Mouse (Mus musculus) erythroblast, embryonic 14.5 days (primary cell): ENCODE data around the gene Zswim8.

Source experiments
- GATA1 ChIP-seq: IDR thresholded peaks from 2 replicates; pipeline ENCODE4 v1.6.1; 2012; ENCODE audit warnings: low read length, inconsistent platforms, mixed read lengths
- TAL1 ChIP-seq: IDR thresholded peaks from 3 replicates; pipeline ENCODE4 v1.6.1; 2012; ENCODE audit warnings: low read length, inconsistent platforms, mixed read lengths

GRCm38 (mm10) chr14:20708239-20708638 is 887 bp downstream of the Zswim8 start:
- TF ChIP-seq TAL1, result no peak
- no peak for TF ChIP-seq GATA1
